Mouse (Mus musculus) v-Abl transformed pro-B cells (cell line): Measurements from ENCODE around the gene Sez6l2.

Experiments used
- in situ Hi-C, 2 experiments: fragments of 400-800 bp; cut with MboI; formaldehyde crosslinking; loops; one replicate each; pipeline ENCODE4 v1.15.1; 2025; ENCODE audit not compliant: unreplicated experiment in 2 of 2

Sez6l2 gene

GRCm38 (mm10) chr7:126952646-126953045, 2.3 kb downstream of the Sez6l2 start:
- in situ Hi-C loops: loop anchor here (10.0 to 25.0 kb wide), 2 partner anchors 52 to 115 kb away; partner anchors contain the start of genes 4930451I11Rik (in 1 of the 2) and Doc2a (in 1 of the 2)

GRCm38 (mm10) chr7:126955125-126955524, 4.8 kb downstream of the Sez6l2 start:
- in situ Hi-C loops: loop anchor here (10.0 to 25.0 kb wide), 2 partner anchors 50 to 118 kb away; partner anchors contain the start of genes 4930451I11Rik (in 1 of the 2) and Doc2a (in 1 of the 2)

- in situ Hi-C loops: loop anchor here (10.0 to 25.0 kb wide), 2 partner anchors 45 to 122 kb away; partner anchors contain the start of genes 4930451I11Rik (in 1 of the 2) and Doc2a (in 1 of the 2)
Measured at GRCm38 (mm10) chr7:126959780-126960179, 9.4 kb downstream of the Sez6l2 start.

- in situ Hi-C loops: loop anchor here in 1 of 2 experiments (25.0 kb wide), 1 partner anchor 124 kb away; the partner anchor contains the start of genes 4930451I11Rik and Doc2a
Measured at GRCm38 (mm10) chr7:126961095-126961494, 10.7 kb downstream of the Sez6l2 start.

GRCm38 (mm10) chr7:126961965-126962364, 11.6 kb downstream of the Sez6l2 start:
- in situ Hi-C loops: loop anchor here in 1 of 2 experiments (25.0 kb wide), 1 partner anchor 125 kb away; the partner anchor contains the start of genes 4930451I11Rik and Doc2a

GRCm38 (mm10) chr7:126963548-126964286, 13.4 kb downstream of the Sez6l2 start:
- in situ Hi-C loops: loop anchor here in 1 of 2 experiments (25.0 kb wide), 1 partner anchor 126 kb away; the partner anchor contains the start of genes 4930451I11Rik and Doc2a

GRCm38 (mm10) chr7:126965568-126965967, 15.2 kb downstream of the Sez6l2 start:
- in situ Hi-C loops: loop anchor here in 1 of 2 experiments (25.0 kb wide), 1 partner anchor 128 kb away; the partner anchor contains the start of genes 4930451I11Rik and Doc2a

- in situ Hi-C loops: loop anchor here in 1 of 2 experiments (25.0 kb wide), 1 partner anchor 130 kb away; the partner anchor contains the start of genes 4930451I11Rik and Doc2a
Measured at GRCm38 (mm10) chr7:126967361-126967760, 17.0 kb downstream of the Sez6l2 start.

- in situ Hi-C loops: loop anchor here in 1 of 2 experiments (5.0 kb wide), 1 partner anchor 37 kb away; the partner anchor contains the start of gene Mvp
Measured at GRCm38 (mm10) chr7:126975493-126975892, 25.1 kb downstream of the Sez6l2 start.

GRCm38 (mm10) chr7:126975893-126975949, 25.4 kb downstream of the Sez6l2 start, which contains the start of gene Cdipt:
Gene Cdipt, plus strand, starts transcription at chr7:126975914.
- in situ Hi-C loops: loop anchor here in 1 of 2 experiments (5.0 kb wide), 1 partner anchor 37 kb away; the partner anchor contains the start of gene Mvp

GRCm38 (mm10) chr7:126975950-126976866, 25.8 kb downstream of the Sez6l2 start, which contains the start of gene Cdiptos:
Gene Cdiptos, minus strand, starts transcription at chr7:126976098.
- in situ Hi-C loops: loop anchor here in 1 of 2 experiments (5.0 kb wide), 1 partner anchor 36 kb away; the partner anchor contains the start of gene Mvp

- in situ Hi-C loops: loop anchor here in 1 of 2 experiments (5.0 kb wide), 1 partner anchor 35 kb away; the partner anchor contains the start of gene Mvp
Measured at GRCm38 (mm10) chr7:126976878-126977459, 26.6 kb downstream of the Sez6l2 start.

GRCm38 (mm10) chr7:126978841-126979240, 28.5 kb downstream of the Sez6l2 start:
- in situ Hi-C loops: loop anchor here in 1 of 2 experiments (5.0 kb wide), 1 partner anchor 33 kb away; the partner anchor contains the start of gene Mvp

GRCm38 (mm10) chr7:126981601-126982000, 31.2 kb downstream of the Sez6l2 start:
- in situ Hi-C loops: no loop called here

GRCm38 (mm10) chr7:126982054-126982453, 31.7 kb downstream of the Sez6l2 start:
- in situ Hi-C loops: no loop called here

- in situ Hi-C loops: no loop called here
Measured at GRCm38 (mm10) chr7:126983113-126983512, 32.8 kb downstream of the Sez6l2 start.

- in situ Hi-C loops: no loop called here
Measured at GRCm38 (mm10) chr7:126984667-126985444, 34.5 kb downstream of the Sez6l2 start.

GRCm38 (mm10) chr7:126986319-126986718, 36.0 kb downstream of the Sez6l2 start:
- in situ Hi-C loops: no loop called here

- in situ Hi-C loops: no loop called here
Measured at GRCm38 (mm10) chr7:126988816-126989215, 38.5 kb downstream of the Sez6l2 start.
